ENCODE assay signal across 8 mouse cellular contexts in the genomic region with DNA sequence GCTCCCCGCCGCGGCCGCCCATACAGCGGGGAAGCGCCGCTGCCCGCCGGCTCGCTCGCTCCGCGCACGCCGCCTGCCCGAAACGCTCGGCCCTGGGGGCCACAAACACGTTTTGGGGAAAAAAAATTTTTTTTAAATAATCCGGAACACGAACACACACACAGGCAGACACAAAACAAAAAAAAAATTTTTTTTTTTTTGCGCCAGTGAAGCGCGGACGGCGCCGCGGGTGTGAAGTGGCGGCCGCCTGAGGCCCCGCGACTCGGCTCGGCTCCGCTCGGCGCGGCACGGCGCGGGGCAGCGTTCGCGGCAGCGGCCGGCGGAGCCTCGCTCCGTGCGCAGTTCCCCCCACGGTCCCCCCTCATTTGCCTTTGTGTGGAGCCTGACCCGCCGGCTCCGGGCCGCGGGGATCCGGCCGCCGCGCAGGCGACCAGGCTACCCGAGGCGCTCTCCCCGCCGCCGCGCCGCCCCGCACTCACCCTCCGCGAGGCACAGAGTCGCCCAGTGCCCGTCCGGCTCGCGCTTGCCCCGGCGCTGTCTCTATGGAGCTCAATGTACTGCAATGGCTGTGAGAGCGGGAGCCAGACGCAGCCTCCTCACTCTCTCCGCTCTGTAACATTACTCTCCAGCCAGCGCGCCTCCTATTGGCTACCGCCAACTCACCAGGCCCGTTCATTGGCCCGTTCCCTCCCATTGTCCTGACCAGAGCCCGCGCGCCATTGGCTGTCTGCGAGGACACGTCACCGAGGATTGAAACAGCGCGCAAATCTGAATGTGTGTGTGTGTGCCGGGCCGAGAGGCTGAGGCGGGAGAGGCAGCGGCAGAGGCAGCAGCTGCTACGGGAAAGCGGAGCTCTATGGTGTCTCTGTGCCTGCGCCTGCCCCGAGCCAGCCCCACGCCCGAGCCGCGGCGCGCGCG. TPM values are rescaled to one million over a fixed set of nuclear protein-coding genes. Genes with fewer than 3 reads are reported as not detected.
DNase-seq lines count a peak whose midpoint lies in the region; ATAC-seq and TF ChIP-seq lines count a peak whose summit lies in the region.

No protein-coding gene starts in this region.

- ATAC-seq in common myeloid progenitor, adult 5-6 weeks (replicated peaks; ENCODE audit: low read depth, poor library complexity, severe bottlenecking): peak; percentile 96
- ATAC-seq in hindbrain, postnatal 0 days: peak; percentile 98

- H3K4me2 ChIP-seq in hindbrain, postnatal 0 days (ENCODE audit: low read depth, low read length): peak overlapping the region; percentile 97

- intact Hi-C loops in gastrocnemius, adult 2 months (cut with DNase I): loop anchor here (5.0 to 10.0 kb wide), 4 partner anchors 100 to 238 kb away; a partner anchor contains a TSS
- intact Hi-C loops in left cerebral cortex, adult 2 months (cut with DNase I): loop anchor here (2.0 to 5.0 kb wide), 4 partner anchors 124 to 500 kb away; a partner anchor contains a TSS

- no peaks in the 10 kb centered on the region for H3K4me1 ChIP-seq in hindbrain, postnatal 0 days (ENCODE audit: insufficient read depth, low read length)
- peaks cover 29% of the 10 kb centered on the region for H3K4me1 ChIP-seq in megakaryocyte, embryonic 14.5 days

- H3K9ac ChIP-seq in hindbrain, postnatal 0 days (replicated peaks; ENCODE audit: low read length): peak overlapping the region; percentile 96

- no peaks in the 10 kb centered on the region for H3K27me3 ChIP-seq in hindbrain, postnatal 0 days (ENCODE audit: insufficient read depth, low read length)
- H3K27me3 ChIP-seq in megakaryocyte, embryonic 14.5 days (replicated peaks): no peaks in the 10 kb centered on the region

- peak overlapping the region; percentile 99 for H3K27ac ChIP-seq in gastrocnemius, adult 2 months
- H3K27ac ChIP-seq in hindbrain, postnatal 0 days: peak overlapping the region; percentile 99
- peak overlapping the region; percentile 91 for H3K27ac ChIP-seq in left cerebral cortex, adult 2 months

- DNase-seq in ZHBTc4 (ENCODE audit: low read depth, low spot score): peak; percentile 99
- DNase-seq in gastrocnemius, adult 2 months: peak; percentile 99
- peak; percentile 99 for DNase-seq in hindbrain, postnatal 0 days (ENCODE audit: low spot score)
- peak; percentile 98 to 99 for DNase-seq in left cerebral cortex, adult 2 months (ENCODE audit: extremely low spot score in 1 of 2, low spot score in 2 of 2)
- peak; percentile 100 for DNase-seq in right cerebral cortex, postnatal 10 days (ENCODE audit: low spot score in 2 of 2)
- DNase-seq in urinary bladder, postnatal 25 days (ENCODE audit: low spot score): peak; percentile 94

- under 1% methylated on average over 99 of the region's 110 CpGs for WGBS in hindbrain, postnatal 0 days

- no peaks in the 10 kb centered on the region for H3K9me3 ChIP-seq in hindbrain, postnatal 0 days (ENCODE audit: low read length)
- H3K9me3 ChIP-seq in megakaryocyte, embryonic 14.5 days: no peaks in the 10 kb centered on the region

- peaks cover 3% of the 10 kb centered on the region; the same call in 1 of the 2 replicates for H3K36me3 ChIP-seq in hindbrain, postnatal 0 days (ENCODE audit: insufficient read depth, low read length)
- peaks cover 18% of the 10 kb centered on the region for H3K36me3 ChIP-seq in megakaryocyte, embryonic 14.5 days (replicated peaks; ENCODE audit: low read length)

- TF ChIP-seq CTCF in gastrocnemius, adult 2 months (IDR thresholded peaks at IDR 0.05): no peak; the same call in 1 of the 2 replicates
- TF ChIP-seq CTCF in hindbrain, postnatal 0 days (IDR thresholded peaks at IDR 0.05; ENCODE audit: low read depth): peak; percentile 47
- TF ChIP-seq CTCF in left cerebral cortex, adult 2 months (IDR thresholded peaks at IDR 0.05): peak; percentile 23; the same call in 1 of the 2 replicates

- peak overlapping the region; percentile 88 for H3K4me3 ChIP-seq in gastrocnemius, adult 2 months
- peak overlapping the region; percentile 86 for H3K4me3 ChIP-seq in hindbrain, postnatal 0 days (ENCODE audit: low read length)
- H3K4me3 ChIP-seq in left cerebral cortex, adult 2 months: peak overlapping the region; percentile 69
- peak overlapping the region; percentile 94 for H3K4me3 ChIP-seq in megakaryocyte, embryonic 14.5 days (replicated peaks)

RNA-seq across cellular contexts. Expression of a gene that starts 57.7 kb away (rescaled TPM):
- not detected in 2 replicates for total RNA-seq in common myeloid progenitor, adult 5-6 weeks (2017)
- total RNA-seq in gastrocnemius, adult 2 months (2021): 1 to 10 TPM; 2.8 to 5.1 TPM
- total RNA-seq in hindbrain, postnatal 0 days (2014; rRNA removed): not detected in 2 replicates
- polyA plus RNA-seq in hindbrain, postnatal 0 days (2015; fragmentation: Nextera tagmentation; extraction: Ambion mirVana): 1.6 and 6.1 TPM in 2 replicates
- 10 to 100 TPM; 34.0 to 39.1 TPM for total RNA-seq in left cerebral cortex, adult 2 months (2021)
- polyA plus RNA-seq in megakaryocyte, embryonic 14.5 days (2012; ENCODE audit: insufficient read depth, low replicate concordance): not detected in 2 replicates

Comparison
In these comparisons a context has a peak if more than half of its experiments do, and no peak if none do; other contexts are left out.
1. Peak in every context shown above with its lines: DNase-seq, ATAC-seq, H3K4me3 ChIP-seq and H3K27ac ChIP-seq.
2. RNA of a gene that starts 57.7 kb away (total RNA-seq): 34.0 to 39.1 TPM in left cerebral cortex, adult 2 months; 2.8 to 5.1 TPM in gastrocnemius, adult 2 months, not detected in common myeloid progenitor, adult 5-6 weeks and not detected in hindbrain, postnatal 0 days; every median in the first group is over 4 times any median in the second.